Mouse (Mus musculus): ENCODE data around the gene Rffl. TPM values are rescaled to one million over a fixed set of nuclear protein-coding genes. Genes with fewer than 3 reads are reported as not detected.

Rffl gene
- total RNA-seq (2021): 10 to 100 TPM in 1 of 2 experiments, 1 to 10 TPM in 1; 9.2 to 10.3 TPM

- intact Hi-C loops (cut with DNase I): loop anchor here (1.0 to 5.0 kb wide), 3 partner anchors 37 to 90 kb away; partner anchors contain the start of genes Lig3 and Nle1
Measured at GRCm38 (mm10) chr11:82871031-82871446, at the start of gene Rffl. Gene Rffl (minus strand): TSS chr11:82871210.

GRCm38 (mm10) chr11:82920768-82921167, 49.8 kb upstream of the Rffl start:
- intact Hi-C loops (cut with DNase I): no loop called here

More at GRCm38 (mm10) chr11:82871031-82871446, at the start of gene Rffl:
- DNase-seq (ENCODE audit: low spot score in 2 of 2): peak; percentile 88 to 89

GRCm38 (mm10) chr11:82914711-82915352, 43.8 kb upstream of the Rffl start:
- intact Hi-C loops (cut with DNase I): loop anchor here (2.0 to 10.0 kb wide), 2 partner anchors 44 to 380 kb away; partner anchors contain the start of gene Ap2b1
- peak; percentile 56 to 62 for DNase-seq (ENCODE audit: low spot score in 2 of 2)

More at GRCm38 (mm10) chr11:82920768-82921167, 49.8 kb upstream of the Rffl start:
- DNase-seq (ENCODE audit: low spot score in 2 of 2): no peak

GRCm38 (mm10) chr11:82910679-82911389, 39.8 kb upstream of the Rffl start:
- intact Hi-C loops (cut with DNase I): loop anchor here (10.0 kb wide), 1 partner anchor 384 kb away; the partner anchor contains the start of gene Ap2b1
- no peak for DNase-seq (ENCODE audit: low spot score in 2 of 2)

- DNase-seq (ENCODE audit: low spot score in 2 of 2): no peak
- intact Hi-C loops (cut with DNase I): loop anchor here (10.0 kb wide), 1 partner anchor 385 kb away; the partner anchor contains the start of gene Ap2b1
Measured at GRCm38 (mm10) chr11:82910250-82910649, 39.2 kb upstream of the Rffl start, which contains the start of gene Unc45b. Gene Unc45b (plus strand): TSS chr11:82910550.

- DNase-seq (ENCODE audit: low spot score in 2 of 2): no peak
- intact Hi-C loops (cut with DNase I): loop anchor here (1.0 kb wide), 1 partner anchor 37 kb away; the partner anchor contains the start of gene Rffl
Measured at GRCm38 (mm10) chr11:82908608-82908989, 37.6 kb upstream of the Rffl start.

GRCm38 (mm10) chr11:82907651-82908607, 36.9 kb upstream of the Rffl start, which contains the start of gene Nle1:
Gene Nle1 (minus strand): TSS chr11:82908411.
- DNase-seq (ENCODE audit: low spot score in 2 of 2): peak; percentile 91 to 92
- intact Hi-C loops (cut with DNase I): loop anchor here (1.0 kb wide), 1 partner anchor 37 kb away; the partner anchor contains the start of gene Rffl

GRCm38 (mm10) chr11:82905816-82906215, 34.8 kb upstream of the Rffl start:
- no peak for DNase-seq (ENCODE audit: low spot score in 2 of 2)

GRCm38 (mm10) chr11:82904952-82905351, 33.9 kb upstream of the Rffl start:
- intact Hi-C loops (cut with DNase I): no loop called here
- DNase-seq (ENCODE audit: low spot score in 2 of 2): no peak

More at GRCm38 (mm10) chr11:82905816-82906215, 34.8 kb upstream of the Rffl start:
- intact Hi-C loops (cut with DNase I): no loop called here

- DNase-seq (ENCODE audit: low spot score in 2 of 2): no peak
- intact Hi-C loops (cut with DNase I): no loop called here
Measured at GRCm38 (mm10) chr11:82901606-82902310, 30.7 kb upstream of the Rffl start.

- intact Hi-C loops (cut with DNase I): no loop called here
- DNase-seq (ENCODE audit: low spot score in 2 of 2): no peak
Measured at GRCm38 (mm10) chr11:82899720-82900119, 28.7 kb upstream of the Rffl start.

GRCm38 (mm10) chr11:82897478-82897877, 26.5 kb upstream of the Rffl start:
- intact Hi-C loops (cut with DNase I): no loop called here
- no peak for DNase-seq (ENCODE audit: low spot score in 2 of 2)

- intact Hi-C loops (cut with DNase I): loop anchor here (2.0 to 5.0 kb wide), 4 partner anchors 280 to 895 kb away; partner anchors contain the start of gene Tmem132e
- DNase-seq (ENCODE audit: low spot score in 2 of 2): no peak
Measured at GRCm38 (mm10) chr11:82891936-82892335, 20.9 kb upstream of the Rffl start, which contains the start of gene Fndc8. Gene Fndc8 (plus strand): TSS chr11:82892124.

- intact Hi-C loops (cut with DNase I): loop anchor here (2.0 to 5.0 kb wide), 4 partner anchors 278 to 894 kb away; partner anchors contain the start of gene Tmem132e
- DNase-seq (ENCODE audit: low spot score in 2 of 2): peak; percentile 90 to 91
Measured at GRCm38 (mm10) chr11:82890342-82890762, 19.3 kb upstream of the Rffl start, which contains the start of gene Rad51d. Gene Rad51d (minus strand): TSS chr11:82890614.

- intact Hi-C loops (cut with DNase I): loop anchor here (2.0 to 5.0 kb wide), 4 partner anchors 277 to 893 kb away; partner anchors contain the start of gene Tmem132e
- DNase-seq (ENCODE audit: low spot score in 2 of 2): no peak
Measured at GRCm38 (mm10) chr11:82889524-82890341, 18.7 kb upstream of the Rffl start.

- intact Hi-C loops (cut with DNase I): no loop called here
- no peak for DNase-seq (ENCODE audit: low spot score in 2 of 2)
Measured at GRCm38 (mm10) chr11:82888491-82888946, 17.5 kb upstream of the Rffl start.

- no peak for DNase-seq (ENCODE audit: low spot score in 2 of 2)
- intact Hi-C loops (cut with DNase I): no loop called here
Measured at GRCm38 (mm10) chr11:82886559-82886958, 15.5 kb upstream of the Rffl start.

All from left cerebral cortex, postnatal 36 days (tissue).